Mouse (Mus musculus) forebrain, embryonic 11.5 days (tissue): Measurements from ENCODE around the gene St3gal4. TPM values are rescaled to one million over a fixed set of nuclear protein-coding genes. Genes with fewer than 3 reads are reported as not detected.

ENCODE experiments used
- ATAC-seq: fragments of 200-750 bp; cut with Nextera tagmentation; replicated peaks from 2 replicates; pipeline ENCODE4 v1.8.0; 2017; ENCODE audit warnings: moderate TSS enrichment; ENCODE audit not compliant: low FRiP score
- DNase-seq: peaks from one replicate; pipeline ENCODE4 v3.0.0-alpha.2; 2017; ENCODE audit warnings: low spot score
- H3K27ac ChIP-seq: fragments of 300-500 bp; sonication (generic); 2 replicates; pipeline ENCODE4 v1.5.1; 2014; ENCODE audit warnings: low read depth, low read length
- H3K27me3 ChIP-seq: fragments of 300-500 bp; sonication (generic); 2 replicates; pipeline ENCODE4 v1.6.1; 2014; ENCODE audit warnings: mild to moderate bottlenecking, low read length, mixed read lengths; ENCODE audit not compliant: control insufficient read depth, insufficient read depth
- H3K36me3 ChIP-seq: fragments of 300-500 bp; sonication (generic); 2 replicates; pipeline ENCODE4 v1.6.1; 2014; ENCODE audit warnings: mild to moderate bottlenecking, low read length, moderate library complexity, mixed read lengths; ENCODE audit not compliant: control insufficient read depth, insufficient read depth
- H3K4me1 ChIP-seq: fragments of 300-500 bp; sonication (generic); replicated peaks from 2 replicates; pipeline ENCODE4 v1.6.1; 2014; ENCODE audit warnings: low read length, mixed read lengths; ENCODE audit not compliant: control insufficient read depth, insufficient read depth
- H3K4me2 ChIP-seq: fragments of 300-500 bp; sonication (generic); 2 replicates; pipeline ENCODE4 v1.6.1; 2014; ENCODE audit warnings: low read depth, mild to moderate bottlenecking, low read length, moderate library complexity, mixed read lengths; ENCODE audit not compliant: severe bottlenecking
- H3K4me3 ChIP-seq: fragments of 300-500 bp; sonication (generic); 2 replicates; pipeline ENCODE4 v1.5.1; 2014; ENCODE audit warnings: low read depth, low read length
- H3K9ac ChIP-seq: fragments of 300-500 bp; sonication (generic); 2 replicates; pipeline ENCODE4 v1.6.1; 2014; ENCODE audit warnings: low read length
- H3K9me3 ChIP-seq: fragments of 300-500 bp; sonication (generic); 2 replicates; pipeline ENCODE4 v1.6.1; 2016; ENCODE audit warnings: low read length, mixed read lengths; ENCODE audit not compliant: control insufficient read depth
- WGBS: fragments of 180-500 bp; shearing (Covaris S2); extraction: QIAGEN DNeasy Blood & Tissue Kit; methylation state at CpG from one replicate; pipeline ENCODE4 v1.1.7; 2014; 5-methylcytosine and 5-hydroxymethylcytosine counted together
- polyA plus RNA-seq: library from polyadenylated mRNA; unstranded; fragments of >200 nt; fragmentation: Nextera tagmentation; extraction: Ambion mirVana; gene quantifications from 2 replicates; pipeline ENCODE4 v1.2.1, GENCODE M21; 2014

The St3gal4 gene
- polyA plus RNA-seq, 1 experiment from 2014 or later = 14.4 TPM

DNA sequence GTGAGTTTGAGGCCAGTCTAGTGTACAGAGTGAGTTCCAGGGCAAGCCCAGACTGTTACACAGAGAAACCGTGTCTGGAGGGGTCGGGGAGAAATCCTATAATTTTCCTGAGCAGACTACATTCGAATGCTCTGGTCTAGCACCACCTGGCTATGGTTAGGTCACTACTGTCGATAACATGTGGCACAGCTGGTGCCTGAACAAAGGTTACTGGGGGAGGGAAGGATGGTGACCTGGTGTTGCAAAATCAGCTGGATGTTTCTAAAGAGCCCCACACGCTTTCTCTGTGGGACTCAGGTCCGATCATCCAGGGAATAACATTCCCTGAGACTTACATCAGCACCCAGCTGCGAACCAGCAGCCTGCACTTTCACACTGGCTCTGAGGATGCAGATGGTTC is 19.0 kb upstream of the St3gal4 start:
- Histone ChIP-seq H3K9ac (no peak overlapping the region), H3K27ac (no peak overlapping the region), H3K4me2 (no peak overlapping the region), H3K9me3 (no peaks in the 10 kb centered on the region), H3K36me3 (no peaks in the 10 kb centered on the region), H3K4me3 (no peak overlapping the region), H3K4me1 (0 out of 2 replicates have a peak, but pooled peaks cover 2% of the 10 kb centered on the region), H3K27me3 (no peaks in the 10 kb centered on the region)
- ATAC-seq = no peak
- 76% methylated on average over 7 of the region's 7 CpGs for WGBS
- no peak for DNase-seq

DNA sequence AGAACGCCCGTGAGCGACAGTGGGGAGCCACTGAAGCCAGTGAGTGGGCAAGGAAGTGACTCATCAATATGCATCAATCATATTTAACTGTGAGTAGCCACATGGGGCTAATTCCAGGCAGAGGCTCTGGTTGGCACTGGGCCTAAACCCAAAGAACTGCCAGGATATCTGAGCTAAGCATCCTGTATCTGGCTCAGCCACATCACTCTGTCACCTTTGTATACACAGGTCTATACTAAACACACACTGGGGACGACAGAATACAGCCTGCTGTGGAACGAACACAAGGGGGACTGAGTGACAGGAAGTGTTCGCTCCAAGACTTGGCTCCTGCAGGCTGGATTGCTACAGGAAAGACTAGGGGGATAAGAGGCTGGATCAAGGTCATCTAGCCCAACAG is 16.5 kb upstream of the St3gal4 start:
- Histone ChIP-seq H3K9ac (no peak overlapping the region), H3K27me3 (no peaks in the 10 kb centered on the region), H3K4me2 (no peak overlapping the region), H3K4me3 (no peak overlapping the region), H3K36me3 (no peaks in the 10 kb centered on the region), H3K4me1 (0 out of 2 replicates have a peak, but pooled peaks cover 2% of the 10 kb centered on the region), H3K27ac (no peak overlapping the region), H3K9me3 (no peaks in the 10 kb centered on the region)
- no peak for ATAC-seq
- DNase-seq = peak; percentile 21
- 80% methylated on average over 6 of the region's 6 CpGs for WGBS

DNA sequence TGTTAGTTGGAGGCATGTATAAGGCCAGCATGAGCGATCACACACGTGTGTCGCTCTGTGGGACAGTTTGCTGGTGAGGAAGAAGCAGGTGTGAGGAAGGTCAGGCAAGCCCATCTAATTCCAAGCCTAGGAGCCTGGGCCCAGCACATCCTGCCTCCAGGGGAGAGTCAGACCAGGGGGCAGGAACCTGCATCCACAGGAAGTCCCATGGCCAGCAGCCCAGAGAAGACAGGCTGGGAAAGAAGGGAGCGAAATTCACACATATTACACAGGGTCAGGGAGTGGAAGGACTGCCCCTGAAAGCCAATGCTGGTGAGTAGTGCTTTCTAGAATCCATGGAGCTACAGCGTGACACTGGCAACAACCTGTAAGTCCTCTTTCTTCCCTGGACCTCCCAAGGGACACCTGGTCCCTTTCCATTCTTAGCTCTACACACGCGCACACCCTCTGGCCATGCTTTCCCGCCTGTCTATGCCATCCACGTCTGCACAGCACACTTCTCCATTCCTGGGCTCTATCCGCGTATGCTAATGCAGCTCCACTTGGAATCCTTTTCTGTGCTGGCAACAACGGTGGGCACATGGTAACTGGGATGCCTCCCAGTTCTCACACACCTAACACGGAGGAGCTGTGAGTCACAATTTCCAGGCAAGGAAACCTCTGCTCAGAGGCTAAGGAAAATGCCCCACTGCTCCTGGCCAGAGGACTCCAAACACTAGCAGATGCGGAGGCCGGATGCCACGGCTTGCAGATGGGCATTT is 12.7 kb upstream of the St3gal4 start:
- DNase-seq (peak; percentile 37), ATAC-seq (no peak)
- H3K9me3 ChIP-seq = no peaks in the 10 kb centered on the region
- no peak overlapping the region for H3K4me2 ChIP-seq
- H3K4me1 ChIP-seq = no peaks in the 10 kb centered on the region
- H3K27me3 ChIP-seq = no peaks in the 10 kb centered on the region
- H3K9ac ChIP-seq = no peak overlapping the region
- no peak overlapping the region for H3K27ac ChIP-seq
- H3K4me3 ChIP-seq = no peak overlapping the region
- no peaks in the 10 kb centered on the region for H3K36me3 ChIP-seq
- 92% methylated on average over 16 of the region's 16 CpGs for WGBS

DNA sequence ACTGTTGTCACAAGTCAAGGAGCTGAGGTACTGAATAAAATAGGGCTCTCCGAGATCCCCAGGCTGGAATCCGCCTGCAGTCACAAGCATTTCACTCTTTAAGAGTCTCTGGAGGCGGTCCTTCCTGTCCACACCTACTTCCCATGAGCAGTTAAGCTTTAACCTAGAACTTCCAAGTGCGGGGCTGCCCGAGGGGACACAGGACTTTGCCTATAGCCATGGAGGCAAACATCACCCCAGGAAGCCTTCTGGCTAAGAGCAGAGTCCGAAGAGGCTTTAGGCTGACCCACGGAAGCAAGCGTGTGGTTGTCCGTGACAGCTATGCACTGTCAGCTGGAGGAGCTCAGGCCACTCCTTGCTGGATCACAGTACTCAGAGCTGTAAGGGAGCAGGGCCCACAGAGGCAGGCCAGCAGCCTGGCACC is 9.9 kb upstream of the St3gal4 start:
- WGBS = 90% methylated on average over 9 of the region's 9 CpGs
- Histone ChIP-seq H3K27me3 (no peaks in the 10 kb centered on the region), H3K4me1 (no peaks in the 10 kb centered on the region), H3K4me3 (no peak overlapping the region), H3K9me3 (no peaks in the 10 kb centered on the region), H3K27ac (no peak overlapping the region), H3K9ac (no peak overlapping the region), H3K4me2 (no peak overlapping the region), H3K36me3 (no peaks in the 10 kb centered on the region; the same call in 1 of the 2 replicates)
- no peak for ATAC-seq
- peak; percentile 44 for DNase-seq

DNA sequence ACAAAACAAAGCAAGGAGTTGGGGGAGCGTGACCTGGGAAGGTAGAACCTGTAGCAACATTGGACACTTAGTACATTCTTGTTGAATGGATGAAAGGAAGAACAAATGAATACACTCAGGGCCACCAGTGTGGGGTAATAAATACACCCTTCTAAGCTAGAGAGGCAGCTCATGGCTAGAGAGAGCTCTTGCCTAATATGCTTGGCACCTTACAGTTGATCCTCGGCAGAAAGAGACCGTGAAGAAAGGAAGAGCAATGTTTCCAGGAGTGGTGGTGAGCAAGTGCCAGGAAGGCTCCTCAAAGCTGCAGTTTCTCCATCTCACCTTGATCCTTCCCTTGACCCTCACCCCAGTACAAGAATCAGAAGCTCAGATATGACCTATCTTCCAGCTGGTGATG is 9.5 kb upstream of the St3gal4 start:
- H3K4me1 ChIP-seq = no peaks in the 10 kb centered on the region
- no peak overlapping the region for H3K4me2 ChIP-seq
- no peak overlapping the region for H3K9ac ChIP-seq
- H3K4me3 ChIP-seq = no peak overlapping the region
- no peaks in the 10 kb centered on the region; the same call in 1 of the 2 replicates for H3K36me3 ChIP-seq
- no peaks in the 10 kb centered on the region for H3K27me3 ChIP-seq
- no peaks in the 10 kb centered on the region for H3K9me3 ChIP-seq
- WGBS = 93% methylated on average over 3 of the region's 3 CpGs
- ATAC-seq (no peak), DNase-seq (peak; percentile 29)
- no peak overlapping the region for H3K27ac ChIP-seq

DNA sequence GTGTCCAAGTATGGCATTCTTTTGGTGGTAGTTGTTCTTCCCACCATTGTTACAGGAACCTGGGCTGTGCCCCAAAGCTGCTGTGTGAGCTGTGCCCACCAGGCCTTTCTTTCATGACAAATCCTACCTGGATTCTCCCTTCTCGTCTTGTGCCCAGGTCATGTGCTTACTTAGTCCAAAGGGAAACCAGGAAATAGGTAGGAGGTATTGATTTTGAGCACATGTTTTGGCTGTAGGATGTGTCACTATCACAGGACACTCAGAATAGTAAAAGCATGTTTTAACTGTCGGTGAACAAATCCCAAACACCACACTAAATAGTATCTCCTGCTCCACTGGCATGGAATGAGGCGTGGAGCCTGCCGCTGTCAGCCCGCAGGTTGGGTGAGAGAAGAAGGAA is 8.5 kb upstream of the St3gal4 start:
- no peak for DNase-seq
- H3K4me3 ChIP-seq = no peak overlapping the region
- ATAC-seq = no peak
- H3K27me3 ChIP-seq = no peaks in the 10 kb centered on the region
- no peak overlapping the region for H3K9ac ChIP-seq
- H3K4me1 ChIP-seq = no peaks in the 10 kb centered on the region
- no peaks in the 10 kb centered on the region; the same call in 1 of the 2 replicates for H3K36me3 ChIP-seq
- H3K27ac ChIP-seq = no peak overlapping the region
- WGBS = 98% methylated on average over 5 of the region's 5 CpGs
- no peaks in the 10 kb centered on the region for H3K9me3 ChIP-seq
- H3K4me2 ChIP-seq = no peak overlapping the region

DNA sequence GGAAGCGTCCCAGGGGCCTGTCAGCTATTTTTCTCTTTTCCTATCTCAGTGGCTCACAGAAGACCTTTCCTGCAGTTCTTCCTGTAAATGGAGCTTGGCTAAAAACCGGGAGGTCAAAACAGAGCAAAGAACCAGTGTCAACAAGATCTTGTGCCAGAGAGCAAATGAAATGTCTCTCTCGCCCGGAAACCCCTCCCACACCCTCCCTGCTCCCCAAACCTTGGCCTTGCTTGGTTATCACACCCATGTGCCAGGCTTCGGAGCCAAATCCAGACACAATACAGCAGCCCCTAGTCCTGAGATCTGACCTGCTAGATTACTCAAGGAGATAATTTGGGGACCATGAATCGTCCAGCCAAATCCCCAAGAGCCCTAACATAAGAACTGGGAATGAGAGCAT is 8.1 kb upstream of the St3gal4 start:
- no peak for ATAC-seq
- H3K36me3 ChIP-seq = no peaks in the 10 kb centered on the region; the same call in 1 of the 2 replicates

DNA sequence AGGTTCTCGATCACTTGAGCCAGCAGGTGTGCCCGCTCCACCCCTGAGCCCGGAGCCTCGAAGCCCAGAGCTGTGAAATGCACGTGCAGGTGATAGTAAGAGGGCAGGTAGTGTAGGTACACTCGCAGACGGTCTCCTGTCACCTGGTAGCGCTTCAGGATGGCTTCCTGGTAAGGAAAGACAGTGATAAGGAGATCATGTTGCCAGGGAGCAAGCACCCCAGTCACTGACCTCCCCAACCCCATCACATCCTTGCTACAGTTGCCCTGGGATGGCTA is 5.5 kb upstream of the St3gal4 start:
- H3K36me3 ChIP-seq = no peaks in the 10 kb centered on the region; the same call in 1 of the 2 replicates

More for the DNA sequence above, 8.1 kb upstream of the St3gal4 start:
- Histone ChIP-seq H3K4me3 (no peak overlapping the region), H3K4me1 (no peaks in the 10 kb centered on the region), H3K4me2 (no peak overlapping the region), H3K9me3 (no peaks in the 10 kb centered on the region), H3K27me3 (no peaks in the 10 kb centered on the region), H3K27ac (no peak overlapping the region), H3K9ac (no peak overlapping the region)
- whole genome bisulfite sequencing = 83% methylated on average over 6 of the region's 6 CpGs
- DNase-seq = no peak

More for the DNA sequence above, 5.5 kb upstream of the St3gal4 start:
- DNase-seq = no peak
- ATAC-seq = no peak
- no peak overlapping the region for H3K4me3 ChIP-seq
- H3K4me2 ChIP-seq = no peak overlapping the region
- no peaks in the 10 kb centered on the region for H3K27me3 ChIP-seq
- no peaks in the 10 kb centered on the region for H3K9me3 ChIP-seq
- no peaks in the 10 kb centered on the region for H3K4me1 ChIP-seq
- H3K9ac ChIP-seq = no peak overlapping the region
- WGBS = 93% methylated on average over 8 of the region's 8 CpGs
- H3K27ac ChIP-seq = no peak overlapping the region
